Mouse (Mus musculus) midbrain, embryonic 16.5 days (tissue): ENCODE measurements around the gene P2rx3. TPM values are rescaled to one million over a fixed set of nuclear protein-coding genes. Genes with fewer than 3 reads are reported as not detected.

Source experiments
- ATAC-seq: fragments of 200-750 bp; cut with Nextera tagmentation; 2 replicates; pipeline ENCODE4 v1.8.0; 2017; ENCODE audit warnings: moderate TSS enrichment
- H3K27ac ChIP-seq: fragments of 300-500 bp; sonication (generic); 2 replicates; pipeline ENCODE4 v1.5.1; 2014; ENCODE audit warnings: mild to moderate bottlenecking, low read length, mixed read lengths
- H3K27me3 ChIP-seq: fragments of 300-500 bp; sonication (generic); 2 replicates; pipeline ENCODE4 v1.6.1; 2014; ENCODE audit warnings: low read depth, low read length, mixed read lengths; ENCODE audit not compliant: control insufficient read depth, insufficient read depth
- H3K36me3 ChIP-seq: fragments of 300-500 bp; sonication (generic); 2 replicates; pipeline ENCODE4 v1.6.1; 2014; ENCODE audit warnings: mild to moderate bottlenecking, low read length, moderate library complexity, mixed read lengths; ENCODE audit not compliant: control insufficient read depth, insufficient read depth
- H3K4me1 ChIP-seq: fragments of 300-500 bp; sonication (generic); 2 replicates; pipeline ENCODE4 v1.6.1; 2014; ENCODE audit warnings: mild to moderate bottlenecking, low read length, mixed read lengths; ENCODE audit not compliant: control insufficient read depth, insufficient read depth
- H3K4me2 ChIP-seq: fragments of 300-500 bp; sonication (generic); 2 replicates; pipeline ENCODE4 v1.6.1; 2014; ENCODE audit warnings: mild to moderate bottlenecking, low read length, mixed read lengths
- H3K4me3 ChIP-seq: fragments of 300-500 bp; sonication (generic); 2 replicates; pipeline ENCODE4 v1.5.1; 2014; ENCODE audit warnings: low read depth, mild to moderate bottlenecking, low read length, moderate library complexity, mixed read lengths
- H3K9ac ChIP-seq: fragments of 300-500 bp; sonication (generic); 2 replicates; pipeline ENCODE4 v1.6.1; 2014; ENCODE audit warnings: low read depth, low read length, mixed read lengths
- H3K9me3 ChIP-seq: fragments of 300-500 bp; sonication (generic); replicated peaks from 2 replicates; pipeline ENCODE4 v1.6.1; 2014; ENCODE audit warnings: mild to moderate bottlenecking, low read length, mixed read lengths; ENCODE audit not compliant: control insufficient read depth, poor library complexity, severe bottlenecking
- WGBS: fragments of 180-500 bp; shearing (Covaris S2); extraction: QIAGEN DNeasy Blood & Tissue Kit; methylation state at CpG from one replicate; pipeline ENCODE4 v1.1.7; 2014; 5-methylcytosine and 5-hydroxymethylcytosine counted together
- polyA plus RNA-seq: library from polyadenylated mRNA; unstranded; fragments of >200 nt; fragmentation: Nextera tagmentation; extraction: Ambion mirVana; gene quantifications from 2 replicates; pipeline ENCODE4 v1.2.1, GENCODE M21; 2015

The P2rx3 gene
- polyA plus RNA-seq, 1 experiment from 2014 or later: 1.4 TPM

DNA sequence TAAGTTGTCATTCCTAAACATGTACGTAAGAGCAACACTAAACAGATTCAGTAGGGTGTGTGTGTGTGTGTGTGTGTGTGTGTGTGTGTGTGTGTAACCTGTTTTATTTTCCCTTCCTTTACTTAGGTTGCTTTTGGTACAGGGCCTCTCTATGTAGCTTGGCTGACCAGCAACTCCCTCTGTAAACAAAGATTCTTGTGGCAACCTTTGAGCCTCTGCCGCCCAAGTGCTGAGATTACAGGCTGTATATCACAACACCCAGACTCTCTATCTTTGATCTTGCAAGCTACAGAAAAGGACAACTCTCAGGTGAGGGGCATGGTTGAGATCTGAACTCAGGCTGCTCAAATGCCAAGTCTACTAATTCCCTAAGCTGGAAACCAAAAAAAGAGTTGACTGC lies 28.1 kb downstream of the P2rx3 start:
- Histone ChIP-seq H3K4me3 (no peak overlapping the region), H3K4me1 (no peaks in the 10 kb centered on the region), H3K9me3 (no peaks in the 10 kb centered on the region), H3K4me2 (no peak overlapping the region), H3K27me3 (no peaks in the 10 kb centered on the region), H3K36me3 (no peaks in the 10 kb centered on the region), H3K9ac (no peak overlapping the region), H3K27ac (no peak overlapping the region)
- ATAC-seq: no peak
- 96% methylated on average over 2 of the region's 2 CpGs for WGBS

DNA sequence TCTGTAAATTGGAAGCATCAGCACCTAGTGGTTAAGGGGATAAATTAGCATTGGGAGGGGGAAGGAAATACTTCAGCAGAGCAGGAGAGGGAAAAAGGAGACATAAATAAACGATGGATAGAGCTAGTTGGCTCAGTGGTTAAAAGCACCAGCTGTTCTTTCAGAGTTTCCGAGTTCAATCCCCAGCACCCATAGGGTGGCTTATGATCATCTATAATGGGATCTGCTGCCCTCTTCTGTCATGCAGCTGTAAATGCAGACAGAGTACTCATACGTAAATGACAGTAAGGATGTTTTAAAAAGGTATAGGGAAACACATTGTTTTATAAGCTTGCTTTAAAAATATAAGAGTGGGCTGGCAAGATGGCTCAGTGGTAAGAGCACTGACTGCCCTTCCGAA lies 29.5 kb downstream of the P2rx3 start:
- Histone ChIP-seq H3K36me3 (no peaks in the 10 kb centered on the region), H3K9ac (no peak overlapping the region), H3K9me3 (no peaks in the 10 kb centered on the region), H3K4me2 (no peak overlapping the region), H3K4me3 (no peak overlapping the region), H3K27ac (no peak overlapping the region), H3K4me1 (no peaks in the 10 kb centered on the region), H3K27me3 (no peaks in the 10 kb centered on the region)
- 23% methylated on average over 4 of the region's 4 CpGs for WGBS
- ATAC-seq: no peak

- no peaks in the 10 kb centered on the region for H3K36me3 ChIP-seq
- no peak for ATAC-seq
- H3K27ac ChIP-seq: no peak overlapping the region
- H3K4me2 ChIP-seq: no peak overlapping the region
- no peak overlapping the region for H3K4me3 ChIP-seq
- H3K27me3 ChIP-seq: no peaks in the 10 kb centered on the region
- WGBS: 82% methylated on average over 7 of the region's 7 CpGs
- no peak overlapping the region for H3K9ac ChIP-seq
- no peaks in the 10 kb centered on the region for H3K4me1 ChIP-seq
- H3K9me3 ChIP-seq: no peaks in the 10 kb centered on the region
Measured at GRCm38 (mm10) chr2:85006600-85006999, 30.7 kb downstream of the P2rx3 start.

GRCm38 (mm10) chr2:85004341-85004740 lies 32.9 kb downstream of the P2rx3 start:
- no peak overlapping the region for H3K4me3 ChIP-seq
- ATAC-seq: no peak
- no peak overlapping the region for H3K4me2 ChIP-seq
- H3K9me3 ChIP-seq: no peaks in the 10 kb centered on the region
- H3K27me3 ChIP-seq: no peaks in the 10 kb centered on the region
- no peaks in the 10 kb centered on the region for H3K36me3 ChIP-seq
- whole genome bisulfite sequencing: 88% methylated on average over 4 of the region's 4 CpGs
- H3K9ac ChIP-seq: no peak overlapping the region
- H3K27ac ChIP-seq: no peak overlapping the region
- no peaks in the 10 kb centered on the region for H3K4me1 ChIP-seq

GRCm38 (mm10) chr2:85002575-85002974 lies 34.7 kb downstream of the P2rx3 start:
- no peak overlapping the region for H3K4me3 ChIP-seq
- no peak for ATAC-seq
- H3K36me3 ChIP-seq: no peaks in the 10 kb centered on the region
- no peaks in the 10 kb centered on the region for H3K27me3 ChIP-seq
- WGBS: 88% methylated on average over 8 of the region's 8 CpGs
- no peak overlapping the region for H3K4me2 ChIP-seq
- no peaks in the 10 kb centered on the region for H3K4me1 ChIP-seq
- no peak overlapping the region for H3K9ac ChIP-seq
- H3K9me3 ChIP-seq: no peaks in the 10 kb centered on the region
- no peak overlapping the region for H3K27ac ChIP-seq

- Histone ChIP-seq H3K36me3 (no peaks in the 10 kb centered on the region), H3K27ac (no peak overlapping the region), H3K9me3 (no peaks in the 10 kb centered on the region), H3K4me1 (no peaks in the 10 kb centered on the region), H3K27me3 (no peaks in the 10 kb centered on the region), H3K4me2 (no peak overlapping the region), H3K4me3 (no peak overlapping the region), H3K9ac (no peak overlapping the region)
- ATAC-seq: no peak
- 72% methylated on average over 13 of the region's 13 CpGs for WGBS
Measured at GRCm38 (mm10) chr2:85001497-85001896, 35.8 kb downstream of the P2rx3 start.

DNA sequence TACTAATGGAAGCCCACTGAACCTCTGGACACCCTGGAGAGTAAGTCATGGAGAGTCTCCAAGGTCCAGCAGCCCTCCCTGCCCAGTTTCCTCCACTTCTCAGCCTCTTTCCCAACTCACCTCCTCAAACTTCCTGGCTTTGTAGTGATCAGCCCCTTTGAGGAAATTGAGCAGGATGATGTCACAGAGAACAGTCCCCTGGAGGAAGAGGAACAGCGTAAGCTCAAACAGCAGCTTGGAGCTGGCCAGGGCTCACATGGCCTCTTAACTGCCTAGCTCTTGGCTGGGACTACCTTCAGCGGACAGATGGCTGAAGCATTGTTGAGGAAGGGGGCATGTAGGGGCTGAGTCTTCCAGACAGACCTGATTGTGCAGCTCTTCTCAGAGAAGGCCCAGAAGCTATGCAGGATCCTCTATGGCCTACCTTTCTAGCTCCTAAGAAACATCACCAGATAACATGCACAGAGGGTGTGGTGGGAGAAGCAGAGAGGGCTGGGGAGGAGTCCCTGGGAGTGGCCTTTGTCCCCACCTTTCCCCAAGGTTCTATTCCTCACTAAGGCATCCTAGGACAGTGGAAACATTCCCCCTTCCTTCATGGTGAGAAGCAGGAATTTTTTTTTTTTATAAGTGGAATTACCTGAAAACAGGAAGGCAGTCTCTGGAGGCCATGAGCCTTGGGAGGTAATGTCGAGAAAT lies 37.6 kb downstream of the P2rx3 start:
- 83% methylated on average over 3 of the region's 3 CpGs for WGBS
- H3K9me3 ChIP-seq: no peaks in the 10 kb centered on the region
- no peak overlapping the region for H3K27ac ChIP-seq
- no peak for ATAC-seq
- H3K4me1 ChIP-seq: no peaks in the 10 kb centered on the region
- H3K27me3 ChIP-seq: no peaks in the 10 kb centered on the region
- no peak overlapping the region for H3K4me2 ChIP-seq
- H3K4me3 ChIP-seq: no peak overlapping the region
- H3K36me3 ChIP-seq: no peaks in the 10 kb centered on the region
- H3K9ac ChIP-seq: no peak overlapping the region

DNA sequence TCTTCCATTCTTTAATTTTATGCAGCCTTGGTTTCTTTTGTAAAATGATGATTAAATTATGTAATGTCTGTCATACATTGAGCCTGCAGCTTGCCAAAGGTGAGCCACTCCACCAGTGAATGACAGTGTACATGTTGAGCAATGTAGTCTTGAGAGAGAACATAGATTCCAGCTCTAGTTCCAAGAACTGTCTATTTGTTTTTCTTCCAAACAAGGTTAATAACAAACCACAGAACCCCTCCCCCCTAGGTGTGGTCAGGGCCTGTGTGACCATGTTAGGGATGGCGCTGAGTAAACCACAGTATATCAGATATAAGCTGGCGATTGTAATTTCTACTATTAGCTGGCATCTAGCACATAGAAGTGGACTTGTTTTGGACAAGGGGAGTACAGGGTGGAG lies 40.9 kb downstream of the P2rx3 start:
- no peaks in the 10 kb centered on the region for H3K36me3 ChIP-seq
- H3K4me1 ChIP-seq: no peaks in the 10 kb centered on the region
- no peak overlapping the region for H3K27ac ChIP-seq
- no peaks in the 10 kb centered on the region for H3K27me3 ChIP-seq
- H3K9me3 ChIP-seq: no peaks in the 10 kb centered on the region
- 94% methylated on average over 2 of the region's 2 CpGs for WGBS
- ATAC-seq: no peak
- H3K9ac ChIP-seq: no peak overlapping the region
- H3K4me3 ChIP-seq: no peak overlapping the region
- H3K4me2 ChIP-seq: no peak overlapping the region

DNA sequence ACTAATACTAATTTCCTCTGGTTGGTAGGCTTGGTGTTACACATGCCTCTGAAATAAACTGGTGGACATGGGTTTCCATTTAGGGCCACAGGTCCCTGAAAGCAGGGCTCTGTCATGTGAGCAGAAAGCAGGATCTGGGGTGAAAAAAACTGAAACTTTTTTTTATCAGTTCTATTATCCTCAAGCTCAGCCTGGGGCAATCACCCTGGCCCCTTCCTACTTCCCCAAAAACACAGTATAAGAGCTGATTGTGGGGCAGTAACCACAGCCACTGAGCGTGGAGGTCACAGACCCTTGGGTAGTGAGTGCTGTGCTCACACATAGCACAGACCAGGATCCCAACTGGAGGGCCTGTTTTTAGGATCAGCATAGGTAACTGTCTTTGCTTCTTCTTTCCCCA lies 49.3 kb downstream of the P2rx3 start, which contains the start of gene Prg3:
TSS of gene Prg3 (plus strand) at position 286 of the 400 bp plus-strand sequence.
- no peak for ATAC-seq
- H3K9me3 ChIP-seq: no peaks in the 10 kb centered on the region
- WGBS: 86% methylated on average over 1 of the region's 1 CpGs

More for the DNA sequence above, 49.3 kb downstream of the P2rx3 start, which contains the start of gene Prg3:
- H3K27me3 ChIP-seq: no peaks in the 10 kb centered on the region
- H3K36me3 ChIP-seq: no peaks in the 10 kb centered on the region
- H3K4me2 ChIP-seq: no peak within 1 kb of the TSS
- no peak within 1 kb of the TSS for H3K9ac ChIP-seq
- no peak within 1 kb of the TSS for H3K27ac ChIP-seq
- H3K4me3 ChIP-seq: no peak within 1 kb of the TSS
- no peaks in the 10 kb centered on the region for H3K4me1 ChIP-seq
